Mouse (Mus musculus) ES-E14 (cell line): Measurements from ENCODE around the gene Kcnq5. TPM values are rescaled to one million over a fixed set of nuclear protein-coding genes. Genes with fewer than 3 reads are reported as not detected.

Experiments
- DNase-seq: peaks from one replicate; pipeline ENCODE4 v3.0.0-alpha.2; 2013; ENCODE audit warnings: low read depth, low spot score
- H3K27ac ChIP-seq: 2 replicates; pipeline ENCODE4 v1.5.1; 2012; ENCODE audit warnings: low read depth, mild to moderate bottlenecking, low read length, moderate library complexity, mixed read lengths; ENCODE audit not compliant: poor library complexity, insufficient read depth, severe bottlenecking
- H3K36me3 ChIP-seq: 2 replicates; pipeline ENCODE4 v1.6.1; 2012; ENCODE audit warnings: mild to moderate bottlenecking, low read length, moderate library complexity, mixed read lengths; ENCODE audit not compliant: control insufficient read depth, poor library complexity, insufficient read depth, severe bottlenecking
- H3K4me1 ChIP-seq, 2 experiments: fragments of 150-350 bp in 1 of 2; sonication (generic) in 1 of 2; 2 replicates each; pipeline ENCODE4 v1.6.1; 2012; ENCODE audit warnings: low read length in 2 of 2, mild to moderate bottlenecking in 1 of 2, mixed read lengths in 1 of 2; ENCODE audit not compliant: control insufficient read depth in 2 of 2, insufficient read depth in 2 of 2, poor library complexity in 1 of 2
- H3K4me3 ChIP-seq, 2 experiments: fragments of 150-350 bp in 1 of 2; sonication (generic) in 1 of 2; 2 replicates each; pipeline ENCODE4 v1.5.1; 2012; ENCODE audit warnings: low read length in 2 of 2, low read depth in 1 of 2, mild to moderate bottlenecking in 1 of 2, mixed read lengths in 1 of 2; ENCODE audit not compliant: insufficient read depth in 1 of 2, poor library complexity in 1 of 2, severe bottlenecking in 1 of 2
- H3K9ac ChIP-seq: 2 replicates; pipeline ENCODE4 v1.6.1; 2012; ENCODE audit warnings: low read depth, mild to moderate bottlenecking, low read length, mixed read lengths; ENCODE audit not compliant: poor library complexity, insufficient read depth, severe bottlenecking
- H3K9me3 ChIP-seq: fragments of 150-350 bp; sonication (generic); 2 replicates; pipeline ENCODE4 v1.6.1; 2012; ENCODE audit warnings: low read depth, mild to moderate bottlenecking, low read length; ENCODE audit not compliant: control insufficient read depth, insufficient read depth
- CHD2 ChIP-seq: IDR thresholded peaks from 2 replicates; pipeline ENCODE4 v1.6.1; 2014; ENCODE audit warnings: mild to moderate bottlenecking, low read depth, low read length, inconsistent platforms
- HCFC1 ChIP-seq: IDR thresholded peaks from 2 replicates; pipeline ENCODE4 v1.6.1; 2012; ENCODE audit warnings: low read length, inconsistent platforms, borderline replicate concordance; ENCODE audit not compliant: insufficient read depth
- MAFK ChIP-seq: IDR thresholded peaks from 2 replicates; pipeline ENCODE4 v1.6.1; 2014; ENCODE audit warnings: mild to moderate bottlenecking, low read depth, low read length, inconsistent platforms; ENCODE audit not compliant: insufficient read depth
- ZC3H11A ChIP-seq: IDR thresholded peaks from 2 replicates; pipeline ENCODE4 v1.6.1; 2012; ENCODE audit warnings: low read depth, mild to moderate bottlenecking, inconsistent platforms, low read length, borderline replicate concordance
- ZNF384 ChIP-seq: IDR thresholded peaks from 2 replicates; pipeline ENCODE4 v1.6.1; 2012; ENCODE audit warnings: low read depth, low read length, inconsistent platforms
- in situ Hi-C, 2 experiments: fragments of 600-800 bp; cut with MboI; formaldehyde crosslinking; loops; one replicate each; pipeline ENCODE4 v1.15.1; 2025; ENCODE audit warnings: low sequenced_read_pairs in 2 of 2, inconsistent platforms in 1 of 2; ENCODE audit not compliant: unreplicated experiment in 2 of 2
- total RNA-seq: library from RNA; depleted of rRNA; stranded (reverse); fragments of 300-350 nt; gene quantifications from 2 replicates; pipeline ENCODE4 v1.2.3, GENCODE M21; 2012

The Kcnq5 gene
- total RNA-seq, 1 experiment = 0.45 TPM

GRCm38 (mm10) chr1:21634013-21634412 lies 327.7 kb downstream of the Kcnq5 start:
- in situ Hi-C loops = no loop called here
- no peak overlapping the region for H3K9ac ChIP-seq
- TF ChIP-seq MAFK = no peak
- TF ChIP-seq CHD2 = no peak
- no peak for TF ChIP-seq HCFC1
- TF ChIP-seq ZNF384 = no peak
- TF ChIP-seq ZC3H11A = no peak
- no peaks in the 10 kb centered on the region for H3K4me1 ChIP-seq
- no peaks in the 10 kb centered on the region for H3K36me3 ChIP-seq
- H3K27ac ChIP-seq = no peak overlapping the region
- no peak overlapping the region for H3K4me3 ChIP-seq
- no peak for DNase-seq
- H3K9me3 ChIP-seq = no peaks in the 10 kb centered on the region

DNA sequence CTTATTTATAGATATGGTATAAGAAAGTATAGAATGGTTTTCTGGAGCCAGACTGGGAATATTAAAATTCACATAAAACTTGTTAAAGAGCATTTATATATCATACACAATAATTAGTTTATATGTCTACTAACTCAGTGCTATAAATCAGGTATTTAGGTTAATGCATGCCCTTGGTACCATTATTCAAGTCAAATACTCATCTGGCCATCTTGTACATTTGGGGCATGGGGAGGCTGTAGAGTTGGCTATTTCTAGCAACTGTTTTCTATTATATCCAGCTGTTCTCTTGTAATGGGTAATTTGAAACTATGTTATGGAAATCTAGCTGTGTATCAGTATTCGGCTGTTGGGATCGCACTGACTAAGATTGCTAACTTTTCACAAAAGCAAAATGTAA lies 339.3 kb downstream of the Kcnq5 start:
- Histone ChIP-seq H3K4me1 (no peaks in the 10 kb centered on the region), H3K9me3 (no peaks in the 10 kb centered on the region), H3K27ac (no peak overlapping the region), H3K4me3 (no peak overlapping the region), H3K9ac (no peak overlapping the region), H3K36me3 (no peaks in the 10 kb centered on the region)
- no peak for TF ChIP-seq HCFC1
- TF ChIP-seq CHD2 = no peak
- no peak for TF ChIP-seq MAFK
- DNase-seq = no peak
- in situ Hi-C loops = no loop called here

- Histone ChIP-seq H3K4me3 (no peak overlapping the region), H3K9ac (no peak overlapping the region), H3K9me3 (no peaks in the 10 kb centered on the region), H3K4me1 (no peaks in the 10 kb centered on the region), H3K36me3 (no peaks in the 10 kb centered on the region), H3K27ac (no peak overlapping the region)
- in situ Hi-C loops = no loop called here
- TF ChIP-seq HCFC1 = no peak
- no peak for TF ChIP-seq MAFK
- TF ChIP-seq CHD2 = no peak
- TF ChIP-seq ZC3H11A = no peak
- TF ChIP-seq ZNF384 = no peak
- no peak for DNase-seq
These were observed 339.7 kb downstream of the Kcnq5 start for GRCm38 (mm10) chr1:21622039-21622438.

DNA sequence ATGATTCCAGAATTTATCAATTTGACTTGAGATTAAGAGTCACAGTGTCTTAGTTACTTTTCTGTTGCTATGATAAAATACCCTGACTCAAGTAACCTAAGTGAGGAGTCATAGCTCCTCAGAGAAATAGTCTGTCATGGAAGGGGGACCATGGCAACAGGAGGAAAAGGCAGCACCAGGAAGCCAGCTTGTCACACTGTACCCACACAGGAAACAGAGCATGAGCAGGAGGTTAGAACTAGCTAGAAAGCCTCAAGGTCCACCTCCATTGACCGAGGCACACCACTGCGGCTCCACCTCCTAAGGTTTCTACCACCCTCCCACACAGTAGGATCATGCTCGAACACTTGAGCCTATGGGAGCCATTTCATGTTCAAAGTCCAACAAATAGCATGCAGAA lies 343.0 kb downstream of the Kcnq5 start:
- TF ChIP-seq ZNF384 = no peak
- TF ChIP-seq ZC3H11A = no peak
- no peak for TF ChIP-seq HCFC1
- TF ChIP-seq CHD2 = no peak
- no peak for TF ChIP-seq MAFK
- no peaks in the 10 kb centered on the region for H3K36me3 ChIP-seq
- H3K4me3 ChIP-seq = no peak overlapping the region
- no peaks in the 10 kb centered on the region for H3K9me3 ChIP-seq
- H3K4me1 ChIP-seq = no peaks in the 10 kb centered on the region
- no peak for DNase-seq
- in situ Hi-C loops = no loop called here
- H3K9ac ChIP-seq = no peak overlapping the region
- no peak overlapping the region for H3K27ac ChIP-seq

- DNase-seq = no peak
- in situ Hi-C loops = no loop called here
- no peaks in the 10 kb centered on the region for H3K4me1 ChIP-seq
- no peaks in the 10 kb centered on the region for H3K36me3 ChIP-seq
- no peak for TF ChIP-seq MAFK
- no peak for TF ChIP-seq ZC3H11A
- no peak for TF ChIP-seq ZNF384
- no peak for TF ChIP-seq HCFC1
- TF ChIP-seq CHD2 = no peak
- H3K9me3 ChIP-seq = no peaks in the 10 kb centered on the region
- no peak overlapping the region for H3K27ac ChIP-seq
- no peak overlapping the region for H3K9ac ChIP-seq
- no peak overlapping the region for H3K4me3 ChIP-seq
These were observed 345.1 kb downstream of the Kcnq5 start for GRCm38 (mm10) chr1:21616666-21617065.
